Mouse (Mus musculus) CH12.LX (cell line): ENCODE measurements around the gene Adnp. TPM values are rescaled to one million over a fixed set of nuclear protein-coding genes. Genes with fewer than 3 reads are reported as not detected.

Experiments used
- DNase-seq: peaks from one replicate; pipeline ENCODE4 v3.0.0-alpha.2; 2013; ENCODE audit errors: extremely low read depth
- H3K27ac ChIP-seq: 2 replicates; pipeline ENCODE4 v1.5.1; 2012; ENCODE audit warnings: low read depth, mild to moderate bottlenecking, control low read depth, moderate library complexity; ENCODE audit not compliant: insufficient read depth
- H3K27me3 ChIP-seq: replicated peaks from 2 replicates; pipeline ENCODE3; 2012; ENCODE audit warnings: inconsistent platforms
- H3K36me3 ChIP-seq, 2 experiments: replicated peaks in 1 of 2; 2 replicates each; pipeline versions ENCODE3 to v1.6.1; 2012; ENCODE audit warnings: inconsistent platforms in 1 of 2, low read length in 1 of 2, mild to moderate bottlenecking in 1 of 2, mixed read lengths in 1 of 2, moderate library complexity in 1 of 2; ENCODE audit not compliant: control insufficient read depth in 1 of 2, insufficient read depth in 1 of 2
- H3K4me1 ChIP-seq, 2 experiments: 2 replicates each; pipeline ENCODE4 v1.6.1; 2012; ENCODE audit warnings: inconsistent platforms in 1 of 2, moderate library complexity in 1 of 2; ENCODE audit not compliant: insufficient read depth in 2 of 2, control insufficient read depth in 1 of 2
- H3K4me2 ChIP-seq: 2 replicates; pipeline ENCODE4 v1.6.1; 2012; ENCODE audit warnings: low read depth, mild to moderate bottlenecking, control low read depth; ENCODE audit not compliant: poor library complexity, insufficient read depth, severe bottlenecking
- H3K4me3 ChIP-seq, 3 experiments: fragments of 150-350 bp in 1 of 3; sonication (generic) in 1 of 3; replicated peaks in 1 of 3; 2 replicates each; pipeline versions ENCODE3 to v1.5.1; 2011 to 2012; ENCODE audit warnings: low read depth in 2 of 3, low read length in 2 of 3, mild to moderate bottlenecking in 2 of 3, moderate library complexity in 2 of 3, control low read depth in 1 of 3, improper control_type of control experiment in 1 of 3, inconsistent platforms in 1 of 3, mixed read lengths in 1 of 3; ENCODE audit not compliant: poor library complexity in 1 of 3
- H3K79me2 ChIP-seq: replicated peaks from 2 replicates; pipeline ENCODE4 v1.6.1; 2012; ENCODE audit warnings: mild to moderate bottlenecking, moderate library complexity; ENCODE audit not compliant: control insufficient read depth, poor library complexity, insufficient read depth, severe bottlenecking; ENCODE audit errors: extremely low read depth
- H3K9ac ChIP-seq: 2 replicates; pipeline ENCODE4 v1.6.1; 2012; ENCODE audit warnings: low read depth, mild to moderate bottlenecking, control low read depth, moderate library complexity; ENCODE audit not compliant: insufficient read depth
- H3K9me3 ChIP-seq: replicated peaks from 2 replicates; pipeline ENCODE3; 2012; ENCODE audit warnings: low read length, inconsistent platforms, mixed read lengths
- BHLHE40 ChIP-seq: IDR thresholded peaks from 2 replicates; pipeline ENCODE4 v1.6.1; 2011; ENCODE audit warnings: mild to moderate bottlenecking, low read depth, low read length, improper control_type of control experiment
- CHD2 ChIP-seq: IDR thresholded peaks from 2 replicates; pipeline ENCODE4 v1.6.1; 2011; ENCODE audit warnings: low read length, improper control_type of control experiment
- CTCF ChIP-seq, 2 experiments: IDR thresholded peaks in 1 of 2; conservative IDR thresholded peaks in 1 of 2; 2 replicates each; pipeline ENCODE4 v1.5.1; 2011 to 2012; ENCODE audit warnings: low read depth in 2 of 2, low read length in 2 of 2, improper control_type of control experiment in 1 of 2, inconsistent platforms in 1 of 2, mild to moderate bottlenecking in 1 of 2, moderate library complexity in 1 of 2
- ELF1 ChIP-seq: IDR thresholded peaks from 2 replicates; pipeline ENCODE4 v1.6.1; 2014; ENCODE audit warnings: low read depth, mild to moderate bottlenecking, inconsistent platforms, low read length, improper control_type of control experiment
- EP300 ChIP-seq: IDR thresholded peaks from 2 replicates; pipeline ENCODE4 v1.6.1; 2011; ENCODE audit warnings: low read length, improper control_type of control experiment
- GABPA ChIP-seq: IDR thresholded peaks from 2 replicates; pipeline ENCODE4 v1.6.1; 2012; ENCODE audit warnings: low read depth, low read length, improper control_type of control experiment, inconsistent platforms; ENCODE audit not compliant: insufficient replicate concordance
- KAT2A ChIP-seq: IDR thresholded peaks from 2 replicates; pipeline ENCODE4 v1.6.1; 2012; ENCODE audit warnings: low read length, improper control_type of control experiment, inconsistent platforms; ENCODE audit not compliant: insufficient replicate concordance
- MAFK ChIP-seq: IDR thresholded peaks from 2 replicates; pipeline ENCODE4 v1.6.1; 2011; ENCODE audit warnings: low read length, improper control_type of control experiment; ENCODE audit not compliant: insufficient replicate concordance
- MAZ ChIP-seq: IDR thresholded peaks from 2 replicates; pipeline ENCODE4 v1.6.1; 2012; ENCODE audit warnings: low read depth, mild to moderate bottlenecking, inconsistent platforms, low read length, improper control_type of control experiment, moderate library complexity
- MEF2A ChIP-seq: IDR thresholded peaks from 2 replicates; pipeline ENCODE4 v1.6.1; 2014; ENCODE audit warnings: low read depth, mild to moderate bottlenecking, inconsistent platforms, low read length, improper control_type of control experiment, borderline replicate concordance
- MYC ChIP-seq: IDR thresholded peaks from 2 replicates; pipeline ENCODE4 v1.6.1; 2011; ENCODE audit warnings: low read depth, mild to moderate bottlenecking, improper control_type of control experiment, low read length
- RAD21 ChIP-seq: IDR thresholded peaks from 2 replicates; pipeline ENCODE4 v1.6.1; 2011; ENCODE audit warnings: low read depth, mild to moderate bottlenecking, low read length, improper control_type of control experiment, moderate library complexity
- SIN3A ChIP-seq: IDR thresholded peaks from 2 replicates; pipeline ENCODE4 v1.6.1; 2012; ENCODE audit warnings: low read length, improper control_type of control experiment, inconsistent platforms
- UBTF ChIP-seq: IDR thresholded peaks from 2 replicates; pipeline ENCODE4 v1.6.1; 2012; ENCODE audit warnings: low read depth, mild to moderate bottlenecking, inconsistent platforms, low read length, improper control_type of control experiment, moderate library complexity
- ZC3H11A ChIP-seq: IDR thresholded peaks from 2 replicates; pipeline ENCODE4 v1.6.1; 2012; ENCODE audit warnings: low read depth, mild to moderate bottlenecking, inconsistent platforms, low read length, improper control_type of control experiment
- ZNF384 ChIP-seq: IDR thresholded peaks from 2 replicates; pipeline ENCODE4 v1.6.1; 2012; ENCODE audit warnings: low read depth, low read length, improper control_type of control experiment, inconsistent platforms
- dilution Hi-C: fragments of 300-500 bp; cut with MboI; formaldehyde crosslinking; loops from 2 replicates; pipeline ENCODE4 v1.14.3; 2020; ENCODE audit warnings: low sequenced_read_pairs; ENCODE audit not compliant: extremely low pct_unique_long_range_greater_than_20kb, extremely low pct_ligation_motif_present
- in situ Hi-C: fragments of 300-500 bp; cut with MboI; formaldehyde crosslinking; loops from 3 replicates; pipeline ENCODE4 v1.14.3; 2019; ENCODE audit warnings: low sequenced_read_pairs, low pct_ligation_motif_present, low pct_unique_long_range_greater_than_20kb, mixed read lengths
- polyA plus RNA-seq: library from polyadenylated mRNA; unstranded; fragments of >175 nt; gene quantifications from 2 replicates; pipeline ENCODE4 v1.2.1, GENCODE M21; 2012; ENCODE audit warnings: low read depth; ENCODE audit not compliant: insufficient read length
- total RNA-seq, 2 experiments: library from RNA; depleted of rRNA; stranded (reverse); fragments of 300-350 nt in 1 of 2; fragments of >200 nt in 1 of 2; gene quantifications; 2 replicates each; pipeline ENCODE4 v1.2.3; 2012 to 2014

Adnp gene
- total and polyA plus RNA-seq, 3 experiments, result 1.3 to 12.9 (median 3.3) TPM

DNA sequence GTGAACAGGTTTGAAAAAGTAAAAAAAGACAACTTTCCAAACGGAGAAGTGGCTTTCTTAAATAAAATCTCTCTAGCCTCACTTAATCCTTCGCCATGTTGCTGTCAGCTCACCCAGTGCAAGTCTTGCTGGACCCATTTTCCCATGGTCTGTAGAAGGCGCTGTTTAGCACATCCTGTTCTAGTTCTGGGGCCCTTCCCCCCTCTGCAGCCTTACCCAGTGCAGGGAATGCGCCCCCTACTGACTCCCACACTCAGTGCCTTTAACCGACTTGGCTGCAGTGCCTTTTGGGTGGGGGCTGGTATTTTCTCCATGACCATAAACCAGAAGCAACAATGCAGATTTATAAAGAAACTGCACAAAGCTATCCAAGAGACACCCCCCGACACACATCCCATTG, 1.6 kb downstream of the Adnp start (continued):
- peak; percentile 76 to 100 for TF ChIP-seq CTCF (conservative IDR thresholded peaks at IDR 0.05 in 1 of 2, IDR thresholded peaks at IDR 0.05 in 1 of 2; ENCODE audit: low read depth in 2 of 2, low read length in 2 of 2)
- peak; percentile 80 for TF ChIP-seq MEF2A
- TF ChIP-seq RAD21, result peak; percentile 66
- TF ChIP-seq, all 38 proteins: peak for 20

DNA sequence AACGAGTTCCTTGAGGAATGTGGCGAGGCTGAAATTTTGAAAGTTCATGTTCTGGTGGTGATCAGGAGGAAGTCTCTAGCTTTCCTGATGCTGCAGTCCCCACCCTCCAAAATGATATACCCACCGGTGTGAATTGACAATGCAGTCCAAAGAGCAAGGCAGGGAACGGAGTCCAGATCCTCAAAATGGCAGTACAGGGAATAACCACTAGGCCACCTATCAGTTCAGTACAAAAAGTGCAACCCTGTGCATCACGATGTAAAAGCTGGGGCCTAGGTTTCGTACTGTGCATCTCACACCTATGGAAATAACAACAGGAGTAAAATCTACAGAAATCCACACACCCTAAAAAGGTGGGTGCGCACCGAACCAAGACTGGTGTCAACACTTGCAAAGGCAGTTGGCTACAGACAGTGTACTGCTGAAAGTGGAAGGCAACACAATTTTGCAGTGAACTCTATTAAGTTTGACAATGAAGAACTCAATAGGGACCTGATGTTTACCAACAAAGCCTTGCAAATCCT, 2.4 kb downstream of the Adnp start:
- Histone ChIP-seq H3K9ac (peak overlapping the region; percentile 53; the same call in 1 of the 2 replicates), H3K27me3 (no peaks in the 10 kb centered on the region), H3K36me3 (peaks cover 24 to 63% of the 10 kb centered on the region in 2 experiments), H3K4me1 (peaks cover 16 to 61% of the 10 kb centered on the region in 2 experiments), H3K4me2 (peak overlapping the region; percentile 80), H3K9me3 (peaks cover 4% of the 10 kb centered on the region), H3K79me2 (peaks cover 66% of the 10 kb centered on the region), H3K4me3 (peak overlapping the region; percentile 62 to 96 (median 94)), H3K27ac (no peak overlapping the region)
- TF ChIP-seq ELF1 (no peak), GABPA (no peak), ZNF384 (no peak), SIN3A (no peak), ZC3H11A (no peak), BHLHE40 (no peak), CTCF (conservative IDR thresholded peaks at IDR 0.05 in 1 of 2, IDR thresholded peaks at IDR 0.05 in 1 of 2; ENCODE audit: low read depth in 2 of 2, low read length in 2 of 2) (no peak), MAZ (no peak), MAFK (no peak), MYC (no peak), KAT2A (no peak), CHD2 (no peak), EP300 (no peak)
- in situ Hi-C loops (no loop called here), dilution Hi-C loops (no loop called here)
- DNase-seq, result no peak

DNA sequence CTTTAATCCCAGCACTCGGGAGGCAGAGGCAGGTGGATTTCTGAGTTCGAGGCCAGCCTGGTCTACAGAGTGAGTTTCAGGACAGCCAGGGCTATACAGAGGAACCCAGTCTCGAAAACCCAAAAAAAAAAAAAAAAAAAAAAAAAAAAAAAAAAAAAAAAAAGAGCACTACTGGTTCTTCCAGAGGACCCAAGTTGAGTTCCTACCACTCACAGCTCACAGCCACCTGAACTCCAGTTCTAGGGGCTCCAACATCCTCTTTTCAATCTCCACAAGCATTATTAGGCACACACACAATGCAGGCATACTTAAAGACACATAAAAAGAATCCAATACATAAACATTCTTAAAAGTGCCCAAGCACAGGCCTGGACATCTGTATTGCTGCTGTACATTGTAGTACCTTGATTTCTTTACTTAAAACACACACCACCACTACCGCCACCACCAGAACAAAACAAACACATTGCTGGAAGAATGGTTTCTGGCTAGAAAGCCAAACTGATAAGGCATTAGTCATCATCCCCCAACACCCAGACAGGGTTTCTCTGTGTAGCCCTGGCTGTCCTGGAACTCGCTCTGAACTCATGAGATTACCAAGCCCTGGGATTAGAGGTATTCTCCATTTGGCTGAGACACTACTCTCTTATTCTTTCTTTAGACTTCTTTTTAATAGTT, 6.8 kb downstream of the Adnp start:
- no peaks in the 10 kb centered on the region for H3K27me3 ChIP-seq
- dilution Hi-C loops, result no loop called here
- TF ChIP-seq ZNF384 (peak; percentile 81), UBTF (no peak)
- H3K36me3 ChIP-seq, result peaks cover 41 to 85% of the 10 kb centered on the region in 2 experiments
- in situ Hi-C loops, result no loop called here
- H3K9ac ChIP-seq, result no peak overlapping the region
- H3K79me2 ChIP-seq, result peaks cover 94% of the 10 kb centered on the region
- H3K27ac ChIP-seq, result peak overlapping the region; percentile 37; the same call in 1 of the 2 replicates
- H3K9me3 ChIP-seq, result peaks cover 4% of the 10 kb centered on the region
- no peak overlapping the region for H3K4me3 ChIP-seq
- peak overlapping the region; percentile 87 for H3K4me2 ChIP-seq
- DNase-seq, result no peak
- H3K4me1 ChIP-seq, result peaks cover 23 to 77% of the 10 kb centered on the region in 2 experiments
